Mouse (Mus musculus): ENCODE data around the gene Nbea.

The Nbea gene

GRCm38 (mm10) chr3:55587434-55587971 is 596.0 kb downstream of the Nbea start:
- DNase-seq = no peak

Data from kidney, adult 8-10 months (tissue).